Mouse (Mus musculus): ENCODE data around the gene Eif4e.
A peak's percentile ranks its signal among the peaks of the same experiment; 100 is the strongest.
"Not testable (repeated sequence)": the region's sequence is repeated elsewhere in the genome, so short reads cannot be mapped to it uniquely, and the experiment has no call there.

Eif4e gene

DNA sequence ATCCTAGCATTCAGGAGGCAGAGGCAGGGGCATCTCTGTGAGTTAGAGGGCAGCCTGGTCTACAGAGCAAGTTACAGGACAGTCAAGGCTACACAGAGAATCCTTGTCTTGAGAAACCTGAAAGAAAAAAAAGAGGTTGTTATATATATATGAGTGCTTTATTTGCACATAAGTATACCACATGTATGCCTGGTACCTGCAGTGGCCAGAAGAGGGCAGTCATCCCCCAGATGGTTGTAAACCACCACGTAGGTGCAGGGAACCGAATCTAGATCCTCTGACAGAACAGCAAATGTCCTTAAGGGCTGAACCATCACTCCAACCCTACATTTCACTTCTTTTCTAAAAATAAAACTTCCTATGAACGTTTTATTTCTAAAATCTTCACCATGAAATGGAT, 8.1 kb upstream of the Eif4e start:
- peak; percentile 7 to 43 for DNase-seq (ENCODE audit: low spot score in 2 of 2)

GRCm38 (mm10) chr3:138519218-138519617, 6.8 kb upstream of the Eif4e start:
- DNase-seq (ENCODE audit: low spot score in 2 of 2) = no peak

DNA sequence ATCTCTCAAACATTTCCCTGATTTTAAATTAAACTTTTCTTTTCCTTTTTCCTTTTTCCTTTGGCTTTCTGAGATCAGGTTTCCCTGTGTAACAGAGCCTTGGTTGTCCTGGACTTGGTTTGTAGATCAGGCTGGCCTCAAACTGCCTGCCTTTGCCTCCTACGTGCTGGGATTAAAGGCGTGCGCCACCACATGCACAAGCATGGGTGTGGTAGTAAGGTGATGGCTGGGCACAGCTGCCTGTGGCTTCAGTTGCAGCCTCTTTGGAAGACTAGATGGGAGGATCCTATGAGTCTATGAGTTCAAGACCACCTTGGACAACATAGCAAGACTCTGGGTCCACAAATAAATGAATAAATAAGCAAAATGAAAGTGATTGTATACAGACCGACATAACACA, 2.0 kb upstream of the Eif4e start:
- DNase-seq (ENCODE audit: low spot score in 2 of 2) = no peak

DNA sequence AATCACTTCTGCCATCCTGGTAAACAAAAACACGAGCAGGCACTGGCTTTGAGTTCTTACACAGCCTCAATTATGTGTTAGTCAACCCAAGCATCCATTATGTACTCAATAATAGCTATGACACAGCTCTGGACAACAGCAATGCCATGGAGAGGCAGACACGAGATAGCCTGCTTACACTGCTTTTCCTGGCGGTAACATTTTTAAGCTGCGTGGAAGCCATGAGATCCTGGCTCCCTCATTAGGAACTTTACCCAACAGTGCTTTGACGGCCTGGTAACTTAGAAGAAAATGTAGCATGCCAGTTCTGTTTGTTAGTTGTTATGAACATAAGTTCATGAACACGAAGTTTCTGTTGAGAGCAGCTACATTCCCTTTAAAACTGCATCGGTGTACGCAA, 485 bp upstream of the Eif4e start:
- no peak for DNase-seq (ENCODE audit: low spot score in 2 of 2)

- peak; percentile 95 to 98 for DNase-seq (ENCODE audit: low spot score in 2 of 2)
These were observed 1.1 kb downstream of the Eif4e start for GRCm38 (mm10) chr3:138526916-138527666.

DNA sequence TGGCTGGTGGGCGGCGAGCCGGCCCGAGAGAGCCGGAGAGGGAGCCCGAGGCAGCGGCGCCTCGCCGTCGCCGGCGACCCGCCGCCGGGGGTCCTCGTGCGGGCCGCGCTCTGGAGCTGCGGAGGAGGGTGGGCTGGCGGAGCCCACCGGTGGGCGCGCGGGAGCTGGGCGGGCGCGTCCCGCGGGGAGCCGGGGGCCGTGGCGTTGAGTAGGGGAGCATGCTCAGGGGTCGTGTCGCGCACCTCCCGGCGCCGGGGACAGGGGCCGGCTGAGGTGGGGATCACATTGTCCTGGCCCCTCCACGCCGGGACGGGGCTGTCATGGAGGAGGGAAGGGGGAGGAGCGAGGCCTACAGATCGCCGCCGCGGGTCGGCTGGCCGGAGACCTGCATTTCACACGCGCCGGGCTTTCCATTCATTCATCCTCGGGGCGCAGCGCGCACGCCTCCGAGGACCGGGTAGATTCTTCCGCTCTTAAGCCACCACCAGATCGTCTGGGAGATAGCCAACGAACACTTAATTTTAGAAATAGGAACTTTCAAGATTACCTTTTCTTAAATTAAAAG, 1.8 kb downstream of the Eif4e start:
- DNase-seq (ENCODE audit: low spot score in 2 of 2) = peak; percentile 44 to 59

DNA sequence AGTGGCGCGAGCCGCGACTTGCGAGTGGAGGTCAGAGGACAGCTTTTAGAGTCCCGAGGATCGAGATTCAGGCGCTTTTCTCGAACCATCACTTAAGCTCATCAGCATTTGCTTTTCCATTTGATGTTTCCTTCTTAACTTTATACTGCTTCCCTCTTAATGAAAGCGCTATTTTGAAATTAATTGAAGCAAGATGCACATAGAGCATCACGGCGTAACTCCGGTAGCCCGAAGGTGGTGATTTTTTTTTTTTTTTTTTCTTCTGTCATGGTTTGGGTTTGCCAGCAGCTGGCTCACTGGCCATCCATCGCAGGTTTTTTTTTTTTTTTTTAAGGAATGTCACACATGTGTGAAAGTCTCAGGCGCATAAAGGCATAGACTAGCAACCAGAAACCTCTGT, 2.3 kb downstream of the Eif4e start:
- no peak for DNase-seq (ENCODE audit: low spot score in 2 of 2)

DNA sequence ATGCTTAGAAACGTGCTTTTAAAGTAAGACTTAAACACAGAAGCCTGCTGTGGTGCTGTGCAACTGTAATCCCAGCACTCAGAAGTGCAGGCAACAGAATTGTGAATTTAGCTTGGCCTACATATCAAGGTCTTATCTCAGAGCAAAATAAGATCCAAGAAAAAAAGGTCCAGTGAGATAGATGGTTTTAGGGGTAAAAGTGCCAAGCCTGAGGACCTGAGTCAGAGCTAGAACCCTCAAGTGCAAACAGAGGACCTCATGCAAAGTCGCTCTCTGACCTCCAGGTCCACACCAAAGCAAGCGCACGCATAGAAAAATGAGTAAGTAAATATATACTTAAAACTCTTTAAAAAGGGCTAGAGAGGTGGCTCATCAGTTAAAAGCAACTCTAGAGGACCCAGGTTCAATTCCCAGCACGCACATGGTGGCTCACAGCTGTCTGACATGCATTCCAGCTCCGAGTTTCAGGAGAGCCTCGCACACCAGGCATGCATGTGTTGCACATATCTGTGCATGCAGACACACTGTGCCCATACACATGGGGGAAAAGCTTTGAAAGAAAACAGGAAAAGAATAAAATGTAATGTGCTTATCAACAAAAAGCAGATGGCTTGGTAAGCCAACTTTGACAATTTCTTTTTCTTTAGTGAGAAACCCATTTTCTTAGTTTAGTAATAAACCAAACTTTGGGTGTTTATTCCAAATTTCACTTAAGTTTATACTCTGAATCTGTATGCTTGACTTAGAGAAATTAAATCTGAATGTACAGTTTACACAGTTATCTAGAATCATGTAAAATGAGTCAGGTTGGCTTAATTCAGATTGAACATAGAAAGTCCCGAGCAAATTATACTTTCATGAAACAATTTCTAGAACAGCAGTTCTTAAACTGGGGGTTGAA, 4.8 kb downstream of the Eif4e start:
- no peak for DNase-seq (ENCODE audit: low spot score in 2 of 2)

DNA sequence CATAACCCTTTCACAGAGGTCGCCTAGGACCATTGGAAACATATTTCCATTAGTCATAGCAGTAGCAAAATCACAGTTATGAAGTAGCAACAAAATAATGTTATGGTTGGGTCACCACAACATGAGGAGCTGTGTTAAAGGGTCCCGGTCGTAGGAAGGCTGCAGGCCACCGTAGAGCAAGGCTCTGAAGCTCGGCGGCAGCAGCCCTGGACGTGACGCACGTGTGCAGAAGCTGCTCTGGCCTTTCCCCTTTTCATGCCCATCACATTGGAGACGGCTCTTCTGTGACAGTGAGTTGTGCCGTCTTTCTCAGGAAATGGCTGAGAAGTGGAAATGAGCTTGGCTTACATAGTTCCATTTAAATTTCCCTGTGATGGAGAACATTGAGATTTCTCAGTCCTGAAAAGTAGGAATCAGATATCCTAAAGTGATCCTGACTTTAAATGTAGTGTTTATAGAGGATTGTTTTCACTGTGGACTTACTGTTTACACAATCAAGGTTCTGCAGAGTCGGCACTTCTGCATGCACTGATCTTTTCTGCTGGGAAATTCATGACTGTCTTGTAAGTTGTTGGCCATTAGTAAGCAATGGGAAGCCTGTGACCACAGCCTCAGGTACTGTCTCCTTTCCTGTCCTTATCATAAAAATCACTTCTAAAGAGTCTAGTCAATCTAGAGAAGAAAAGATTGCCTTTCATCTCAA, 5.7 kb downstream of the Eif4e start:
- no peak for DNase-seq (ENCODE audit: low spot score in 2 of 2)

DNA sequence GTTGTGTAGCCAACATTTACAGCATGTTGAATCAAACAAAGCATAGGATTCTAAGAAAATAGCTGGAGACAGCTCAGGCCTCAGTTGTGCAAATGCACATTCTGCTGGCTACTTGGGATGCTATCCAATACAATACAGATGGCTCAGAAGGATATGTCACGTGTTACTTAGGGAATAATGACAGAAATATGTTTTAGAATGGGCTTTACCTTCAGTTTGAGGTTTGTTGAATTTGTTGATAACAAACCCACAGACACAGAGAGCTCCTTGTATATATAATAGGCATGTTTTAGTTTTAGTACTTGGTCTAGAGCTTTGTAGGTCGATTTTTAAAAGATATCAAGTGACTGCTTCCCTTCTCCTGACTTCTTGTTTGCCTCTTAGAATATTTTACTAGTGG, 6.8 kb downstream of the Eif4e start:
- DNase-seq (ENCODE audit: low spot score in 2 of 2) = no peak

- no peak for DNase-seq (ENCODE audit: low spot score in 2 of 2)
These were observed 10.1 kb downstream of the Eif4e start for GRCm38 (mm10) chr3:138536031-138536430.

GRCm38 (mm10) chr3:138542621-138543020, 16.6 kb downstream of the Eif4e start:
- no peak for DNase-seq (ENCODE audit: low spot score in 2 of 2)

DNA sequence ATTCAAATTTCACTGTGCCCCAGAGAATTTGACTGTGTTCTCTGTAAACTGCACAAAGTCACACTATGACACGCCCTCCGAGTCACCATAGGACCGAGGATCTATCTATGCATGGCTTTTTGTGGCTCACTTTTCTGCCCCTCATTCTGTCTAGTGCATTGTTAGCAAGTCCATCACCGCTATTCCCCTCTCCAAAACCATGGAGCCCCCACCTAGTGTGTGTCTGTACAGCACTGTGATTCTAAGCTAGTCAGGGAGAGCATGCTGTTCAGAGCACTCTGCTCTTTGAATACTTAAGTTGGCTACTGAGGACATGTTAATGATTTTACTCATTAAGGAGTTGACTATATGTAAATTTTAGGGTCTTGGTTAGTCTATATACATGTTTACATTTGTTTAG, 18.1 kb downstream of the Eif4e start:
- DNase-seq (ENCODE audit: low spot score in 2 of 2) = no peak

- DNase-seq (ENCODE audit: low spot score in 2 of 2) = no peak
These were observed 20.7 kb downstream of the Eif4e start for GRCm38 (mm10) chr3:138546678-138547077.

- DNase-seq (ENCODE audit: low spot score in 2 of 2) = no peak
These were observed 23.1 kb downstream of the Eif4e start for GRCm38 (mm10) chr3:138549045-138549444.

GRCm38 (mm10) chr3:138550336-138551123, 24.6 kb downstream of the Eif4e start:
- no peak for DNase-seq (ENCODE audit: low spot score in 2 of 2)

- DNase-seq (ENCODE audit: low spot score in 2 of 2) = not testable (repeated sequence)
These were observed 29.3 kb downstream of the Eif4e start for GRCm38 (mm10) chr3:138555279-138555678.

- DNase-seq (ENCODE audit: low spot score in 2 of 2) = no peak
These were observed 32.5 kb downstream of the Eif4e start for GRCm38 (mm10) chr3:138558529-138558928.

- DNase-seq (ENCODE audit: low spot score in 2 of 2) = no peak
These were observed 34.3 kb downstream of the Eif4e start for GRCm38 (mm10) chr3:138560242-138560641.

DNA sequence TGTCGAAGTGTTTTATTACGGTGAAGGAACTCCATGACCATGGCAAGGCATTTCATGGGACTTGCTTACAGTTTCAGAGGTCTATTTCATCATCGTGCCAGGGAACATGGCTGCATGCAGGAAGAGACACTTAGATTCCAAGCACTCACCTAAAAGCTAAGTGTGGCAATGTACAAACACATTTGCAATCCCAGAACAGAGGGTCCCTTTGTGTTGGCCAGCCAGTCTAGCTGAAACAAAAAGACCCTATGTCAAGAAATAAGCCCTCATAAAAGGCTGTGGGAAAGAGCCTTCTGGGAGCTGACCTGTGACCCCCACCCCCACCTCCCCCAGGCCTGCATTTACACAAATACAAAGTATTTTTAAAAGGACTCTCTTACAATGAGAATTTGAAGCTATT, 34.9 kb downstream of the Eif4e start:
- no peak for DNase-seq (ENCODE audit: low spot score in 2 of 2)

DNA sequence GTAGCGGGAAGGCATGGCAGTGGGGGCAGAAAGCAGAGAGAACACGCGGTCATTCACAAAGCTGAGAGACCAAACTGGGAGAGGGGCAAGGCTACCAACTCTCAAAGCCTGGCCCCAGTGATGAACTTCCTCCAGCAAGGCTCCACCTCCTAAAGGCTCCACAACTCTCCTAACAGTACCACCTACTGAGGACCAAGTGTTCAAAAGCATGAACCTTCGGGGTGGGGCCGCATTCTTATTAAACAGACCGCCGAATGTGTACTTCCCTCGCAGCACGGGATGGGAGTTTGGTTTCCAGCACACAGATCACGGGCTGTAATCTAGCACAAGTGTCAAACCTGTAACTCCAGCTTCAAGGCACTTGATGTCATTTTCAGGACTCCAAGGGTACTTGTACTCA, 52.9 kb downstream of the Eif4e start:
- no peak for DNase-seq (ENCODE audit: low spot score in 2 of 2)

All from thymus, postnatal 10 days (tissue).